Mouse (Mus musculus) myocyte (in vitro differentiated cells): ENCODE measurements at regions not wholly inside any gene's neighbourhood (a gene's known extent, or its start where the extent isn't known, plus 50 kb on each side); places are given as distances from the start of the nearest gene placed in this dataset.
A peak's percentile ranks its signal among the peaks of the same experiment; 100 is the strongest.

Source experiments
- H3K27me3 ChIP-seq: one replicate; pipeline ENCODE4 v1.6.1; 2011; ENCODE audit not compliant: control insufficient read depth, insufficient read depth, insufficient read length
- H3K36me3 ChIP-seq: one replicate; pipeline ENCODE4 v1.6.1; 2011; ENCODE audit not compliant: control insufficient read depth, insufficient read depth
- H3K4me2 ChIP-seq: one replicate; pipeline ENCODE4 v1.6.1; 2011; ENCODE audit warnings: low read depth, control low read depth
- H3K4me3 ChIP-seq: one replicate; pipeline ENCODE4 v1.5.1; 2011; ENCODE audit warnings: mild to moderate bottlenecking, control low read depth, moderate library complexity
- H3K79me2 ChIP-seq: one replicate; pipeline ENCODE4 v1.6.1; 2011; ENCODE audit not compliant: control insufficient read depth, insufficient read depth
- H3ac ChIP-seq: one replicate; pipeline ENCODE4 v1.6.1; 2011; ENCODE audit not compliant: control insufficient read depth, insufficient read length
- CEBPB ChIP-seq: IDR thresholded peaks from 2 replicates; pipeline ENCODE4 v1.6.1; 2011; ENCODE audit warnings: mild to moderate bottlenecking, moderate library complexity; ENCODE audit not compliant: poor library complexity, insufficient read depth, severe bottlenecking
- E2F4 ChIP-seq: IDR thresholded peaks from one replicate; pipeline ENCODE4 v1.6.1; 2011; ENCODE audit warnings: mild to moderate bottlenecking, control low read depth, moderate library complexity; ENCODE audit not compliant: insufficient read depth
- MAX ChIP-seq: IDR thresholded peaks from one replicate; pipeline ENCODE4 v1.6.1; 2011; ENCODE audit warnings: low read depth, mild to moderate bottlenecking, control low read depth
- MYOD1 ChIP-seq, 3 experiments: IDR thresholded peaks; one replicate each; pipeline ENCODE4 v1.6.1; 2011; ENCODE audit warnings: control low read depth in 2 of 3, low read depth in 2 of 3, mild to moderate bottlenecking in 2 of 3, moderate library complexity in 1 of 3; ENCODE audit not compliant: insufficient read length in 2 of 3, control insufficient read depth in 1 of 3
- MYOG ChIP-seq, 3 experiments: IDR thresholded peaks; one replicate each; pipeline ENCODE4 v1.6.1; 2011; ENCODE audit warnings: control low read depth in 2 of 3, low read depth in 2 of 3, mild to moderate bottlenecking in 2 of 3; ENCODE audit not compliant: insufficient read length in 2 of 3, control insufficient read depth in 1 of 3, insufficient read depth in 1 of 3
- POLR2A ChIP-seq: IDR thresholded peaks from one replicate; pipeline ENCODE4 v1.6.1; 2011; ENCODE audit warnings: low read depth, mild to moderate bottlenecking, control low read depth, moderate library complexity; ENCODE audit not compliant: insufficient read length
- POLR2AphosphoS2 ChIP-seq: IDR thresholded peaks from one replicate; pipeline ENCODE4 v1.6.1; 2011; ENCODE audit warnings: low read depth, control low read depth; ENCODE audit not compliant: insufficient read length
- REST ChIP-seq: IDR thresholded peaks from one replicate; pipeline ENCODE4 v1.6.1; 2011; ENCODE audit warnings: mild to moderate bottlenecking, control low read depth, moderate library complexity; ENCODE audit not compliant: insufficient read depth, insufficient read length
- SRF ChIP-seq: IDR thresholded peaks from one replicate; pipeline ENCODE4 v1.6.1; 2011; ENCODE audit warnings: low read depth; ENCODE audit not compliant: control insufficient read depth, insufficient read length
- TCF12 ChIP-seq: IDR thresholded peaks from one replicate; pipeline ENCODE4 v1.6.1; 2011; ENCODE audit warnings: mild to moderate bottlenecking, control low read depth; ENCODE audit not compliant: poor library complexity, insufficient read depth, severe bottlenecking
- TCF3 ChIP-seq: IDR thresholded peaks from one replicate; pipeline ENCODE4 v1.6.1; 2011; ENCODE audit warnings: low read depth, control low read depth; ENCODE audit not compliant: insufficient read length
- USF1 ChIP-seq: IDR thresholded peaks from one replicate; pipeline ENCODE4 v1.6.1; 2011; ENCODE audit warnings: low read depth, mild to moderate bottlenecking, control low read depth, moderate library complexity

- no peak for TF ChIP-seq POLR2AphosphoS2
- no peak for TF ChIP-seq TCF3
- TF ChIP-seq REST: no peak
- no peak for TF ChIP-seq E2F4
- TF ChIP-seq SRF: no peak
- TF ChIP-seq MYOG (IDR thresholded peaks at IDR 0.05; ENCODE audit: control insufficient read depth in 1 of 3, insufficient read depth in 1 of 3, insufficient read length in 2 of 3, low read depth in 2 of 3): no peak
- TF ChIP-seq MYOD1 (IDR thresholded peaks at IDR 0.05; ENCODE audit: control insufficient read depth in 1 of 3, insufficient read length in 2 of 3, low read depth in 2 of 3): no peak
- TF ChIP-seq CEBPB: no peak
- no peak for TF ChIP-seq USF1
- no peak for TF ChIP-seq MAX
- TF ChIP-seq POLR2A: no peak
- TF ChIP-seq TCF12: no peak
- Histone ChIP-seq H3K79me2 (no peaks in the 10 kb centered on the region), H3K27me3 (no peaks in the 10 kb centered on the region), H3ac (no peak overlapping the region), H3K4me2 (no peak overlapping the region), H3K4me3 (no peak overlapping the region), H3K36me3 (no peaks in the 10 kb centered on the region)
Measured at GRCm38 (mm10) chr16:24078622-24079021, 90.0 kb upstream of the Bcl6 start.

DNA sequence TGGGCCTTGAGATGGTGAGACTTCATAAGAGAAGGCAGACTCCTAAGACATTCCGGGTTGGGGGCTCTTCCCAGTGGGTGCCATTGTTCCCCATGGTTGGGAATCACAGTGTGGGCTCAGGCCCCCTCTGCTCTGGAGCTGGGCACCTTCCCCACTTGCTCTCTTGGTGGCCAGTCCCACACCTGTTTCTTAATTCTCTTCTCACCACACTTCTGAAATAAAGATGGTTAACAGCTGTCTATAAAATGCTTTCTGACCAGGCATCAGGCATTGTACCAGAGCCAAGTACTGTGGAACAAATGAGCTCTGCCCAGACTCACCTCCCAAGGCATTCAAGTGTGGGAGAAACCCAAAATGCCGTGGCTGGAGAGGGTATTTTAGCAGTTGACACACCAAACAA is 88.8 kb upstream of the Bcl6 start:
- H3K36me3 ChIP-seq: no peaks in the 10 kb centered on the region
- H3K4me2 ChIP-seq: no peak overlapping the region
- no peaks in the 10 kb centered on the region for H3K79me2 ChIP-seq
- no peak for TF ChIP-seq E2F4
- TF ChIP-seq SRF: no peak
- no peak for TF ChIP-seq TCF3
- TF ChIP-seq MAX: no peak
- TF ChIP-seq CEBPB: no peak
- no peak for TF ChIP-seq POLR2AphosphoS2
- TF ChIP-seq REST: no peak
- no peak for TF ChIP-seq POLR2A
- no peak for TF ChIP-seq USF1
- peak; percentile 92 for TF ChIP-seq TCF12
- peak in 2 of 3 experiments; percentile 61 to 70 for TF ChIP-seq MYOD1 (IDR thresholded peaks at IDR 0.05; ENCODE audit: control insufficient read depth in 1 of 3, insufficient read length in 2 of 3, low read depth in 2 of 3)
- TF ChIP-seq MYOG (IDR thresholded peaks at IDR 0.05; ENCODE audit: control insufficient read depth in 1 of 3, insufficient read depth in 1 of 3, insufficient read length in 2 of 3, low read depth in 2 of 3): peak; percentile 27 to 78 (median 74)
- no peak overlapping the region for H3ac ChIP-seq
- no peak overlapping the region for H3K4me3 ChIP-seq
- H3K27me3 ChIP-seq: no peaks in the 10 kb centered on the region

- Histone ChIP-seq H3K27me3 (no peaks in the 10 kb centered on the region), H3ac (no peak overlapping the region), H3K4me2 (no peak overlapping the region), H3K36me3 (no peaks in the 10 kb centered on the region), H3K79me2 (no peaks in the 10 kb centered on the region), H3K4me3 (no peak overlapping the region)
- no peak for TF ChIP-seq POLR2A
Measured at GRCm38 (mm10) chr16:24076799-24077136, 88.1 kb upstream of the Bcl6 start.

DNA sequence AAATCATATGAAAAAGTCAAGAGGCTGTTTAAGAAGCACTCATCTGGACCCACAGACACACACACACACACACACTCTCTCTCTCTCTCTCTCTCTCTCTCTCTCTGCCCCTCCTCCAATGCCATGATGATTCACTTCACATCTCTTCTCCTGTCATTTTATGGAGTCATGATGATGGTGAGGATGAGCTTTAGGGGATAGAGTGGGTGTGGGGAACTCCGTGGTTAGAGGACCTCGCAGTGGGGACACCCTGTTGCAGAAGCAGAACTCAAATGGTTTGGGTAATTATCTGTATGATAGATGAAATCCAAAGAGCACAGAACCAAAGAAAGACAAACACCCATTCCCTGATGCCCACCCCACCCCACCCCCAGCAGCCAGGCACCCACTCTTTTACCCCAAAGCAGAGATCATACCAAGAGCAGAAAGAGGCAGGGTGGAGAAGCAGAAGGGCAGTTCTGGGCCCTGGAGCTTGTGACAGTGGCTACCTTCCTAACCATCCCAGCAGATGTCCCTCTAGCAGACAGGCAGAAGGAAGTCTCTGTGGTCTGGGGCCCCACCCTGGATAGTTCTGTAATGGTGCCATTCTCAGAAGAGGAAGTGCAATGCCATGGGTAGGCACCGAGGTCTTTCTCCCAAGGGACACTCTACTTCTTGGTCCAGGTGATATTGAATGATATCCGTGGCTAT is 87.6 kb upstream of the Bcl6 start:
- Histone ChIP-seq H3K27me3 (no peaks in the 10 kb centered on the region), H3K79me2 (no peaks in the 10 kb centered on the region), H3K36me3 (no peaks in the 10 kb centered on the region), H3K4me2 (peak overlapping the region; percentile 39), H3K4me3 (no peak overlapping the region), H3ac (no peak overlapping the region)
- TF ChIP-seq POLR2A: no peak
- TF ChIP-seq E2F4: no peak
- no peak for TF ChIP-seq TCF3
- TF ChIP-seq MYOG (IDR thresholded peaks at IDR 0.05; ENCODE audit: control insufficient read depth in 1 of 3, insufficient read depth in 1 of 3, insufficient read length in 2 of 3, low read depth in 2 of 3): peak in 1 of 3 experiments; percentile 59
- TF ChIP-seq MYOD1 (IDR thresholded peaks at IDR 0.05; ENCODE audit: control insufficient read depth in 1 of 3, insufficient read length in 2 of 3, low read depth in 2 of 3): peak in 1 of 3 experiments; percentile 22
- TF ChIP-seq SRF: no peak
- TF ChIP-seq USF1: no peak
- no peak for TF ChIP-seq POLR2AphosphoS2
- TF ChIP-seq TCF12: no peak
- no peak for TF ChIP-seq MAX
- no peak for TF ChIP-seq CEBPB
- TF ChIP-seq REST: no peak

- peak overlapping the region; percentile 47 for H3K4me2 ChIP-seq
- no peak for TF ChIP-seq MAX
- no peak for TF ChIP-seq REST
- TF ChIP-seq TCF12: peak; percentile 66
- TF ChIP-seq E2F4: no peak
- no peak for TF ChIP-seq POLR2A
- TF ChIP-seq USF1: no peak
- TF ChIP-seq SRF: no peak
- no peak for TF ChIP-seq POLR2AphosphoS2
- no peak for TF ChIP-seq CEBPB
- TF ChIP-seq MYOG (IDR thresholded peaks at IDR 0.05; ENCODE audit: control insufficient read depth in 1 of 3, insufficient read depth in 1 of 3, insufficient read length in 2 of 3, low read depth in 2 of 3): peak in 2 of 3 experiments; percentile 53 to 83
- peak; percentile 14 for TF ChIP-seq TCF3
- peak; percentile 13 to 82 (median 78) for TF ChIP-seq MYOD1 (IDR thresholded peaks at IDR 0.05; ENCODE audit: control insufficient read depth in 1 of 3, insufficient read length in 2 of 3, low read depth in 2 of 3)
Measured at GRCm38 (mm10) chr16:24073613-24074244, 85.1 kb upstream of the Bcl6 start.

More at GRCm38 (mm10) chr16:24073613-24074244, 85.1 kb upstream of the Bcl6 start:
- Histone ChIP-seq H3K36me3 (no peaks in the 10 kb centered on the region), H3K4me3 (no peak overlapping the region), H3K27me3 (no peaks in the 10 kb centered on the region), H3ac (no peak overlapping the region), H3K79me2 (no peaks in the 10 kb centered on the region)
